Mouse (Mus musculus): ENCODE measurements around the gene Acvrl1. TPM values are rescaled to one million over a fixed set of nuclear protein-coding genes. Genes with fewer than 3 reads are reported as not detected.

Gene Acvrl1
- 159 and 168 TPM in 2 replicates for polyA plus RNA-seq (2015; fragmentation: Nextera tagmentation; extraction: Ambion mirVana)

- Histone ChIP-seq H3K27me3 (replicated peaks; ENCODE audit: insufficient read depth, low read length) (no peaks in the 10 kb centered on the region), H3K27ac (ENCODE audit: low read length) (peak within 1 kb of the TSS; percentile 91), H3K4me1 (ENCODE audit: insufficient read depth, low read depth, low read length) (peaks cover 18% of the 10 kb centered on the region), H3K4me3 (ENCODE audit: low read depth, low read length) (peak within 1 kb of the TSS; percentile 59), H3K36me3 (ENCODE audit: insufficient read depth, low read length) (no peaks in the 10 kb centered on the region), H3K9me3 (ENCODE audit: low read length) (no peaks in the 10 kb centered on the region), H3K4me2 (replicated peaks; ENCODE audit: low read depth, low read length) (peak within 1 kb of the TSS; percentile 67), H3K9ac (replicated peaks; ENCODE audit: low read depth) (peak within 1 kb of the TSS; percentile 79)
- WGBS = 5% methylated on average over 45 of the region's 46 CpGs
- TF ChIP-seq EP300 (IDR thresholded peaks at IDR 0.05) (no peak), CTCF (IDR thresholded peaks at IDR 0.05) (no peak)
- DNase-seq (ENCODE audit: low spot score) = peak; percentile 75
- peak; percentile 50 for ATAC-seq
Measured at GRCm38 (mm10) chr15:101128181-101129089, at the start of gene Acvrl1. Gene Acvrl1, plus strand, starts transcription at chr15:101128522.

GRCm38 (mm10) chr15:101078731-101079156, 49.6 kb upstream of the Acvrl1 start:
- H3K4me2 ChIP-seq (replicated peaks; ENCODE audit: low read depth, low read length) = peak overlapping the region; percentile 93
- H3K27ac ChIP-seq (ENCODE audit: low read length) = peak overlapping the region; percentile 88
- H3K4me1 ChIP-seq (ENCODE audit: insufficient read depth, low read depth, low read length) = peaks cover 12% of the 10 kb centered on the region; the same call in 1 of the 2 replicates
- H3K4me3 ChIP-seq (ENCODE audit: low read depth, low read length) = peak overlapping the region; percentile 87
- TF ChIP-seq CTCF (IDR thresholded peaks at IDR 0.05) (peak; percentile 61), EP300 (IDR thresholded peaks at IDR 0.05) (no peak)
- 2% methylated on average over 29 of the region's 30 CpGs for WGBS
- H3K9me3 ChIP-seq (ENCODE audit: low read length) = no peaks in the 10 kb centered on the region
- H3K27me3 ChIP-seq (replicated peaks; ENCODE audit: insufficient read depth, low read length) = no peaks in the 10 kb centered on the region
- H3K36me3 ChIP-seq (ENCODE audit: insufficient read depth, low read length) = no peaks in the 10 kb centered on the region
- H3K9ac ChIP-seq (replicated peaks; ENCODE audit: low read depth) = no peak overlapping the region
- ATAC-seq = peak; percentile 87
- DNase-seq (ENCODE audit: low spot score) = peak; percentile 91

GRCm38 (mm10) chr15:101080031-101080520, 48.2 kb upstream of the Acvrl1 start:
- Histone ChIP-seq H3K4me1 (ENCODE audit: insufficient read depth, low read depth, low read length) (peaks cover 12% of the 10 kb centered on the region; the same call in 1 of the 2 replicates), H3K9me3 (ENCODE audit: low read length) (no peaks in the 10 kb centered on the region), H3K4me2 (replicated peaks; ENCODE audit: low read depth, low read length) (no peak overlapping the region), H3K36me3 (ENCODE audit: insufficient read depth, low read length) (no peaks in the 10 kb centered on the region), H3K9ac (replicated peaks; ENCODE audit: low read depth) (no peak overlapping the region), H3K4me3 (ENCODE audit: low read depth, low read length) (no peak overlapping the region), H3K27me3 (replicated peaks; ENCODE audit: insufficient read depth, low read length) (no peaks in the 10 kb centered on the region), H3K27ac (ENCODE audit: low read length) (peak overlapping the region; percentile 88)
- DNase-seq (ENCODE audit: low spot score) (no peak), ATAC-seq (no peak)
- TF ChIP-seq CTCF (IDR thresholded peaks at IDR 0.05) (no peak), EP300 (IDR thresholded peaks at IDR 0.05) (no peak)
- WGBS = 81% methylated on average over 9 of the region's 9 CpGs

GRCm38 (mm10) chr15:101081035-101081548, 47.2 kb upstream of the Acvrl1 start:
- H3K27me3 ChIP-seq (replicated peaks; ENCODE audit: insufficient read depth, low read length) = no peaks in the 10 kb centered on the region
- H3K4me2 ChIP-seq (replicated peaks; ENCODE audit: low read depth, low read length) = no peak overlapping the region
- H3K9ac ChIP-seq (replicated peaks; ENCODE audit: low read depth) = no peak overlapping the region
- no peaks in the 10 kb centered on the region for H3K9me3 ChIP-seq (ENCODE audit: low read length)
- TF ChIP-seq CTCF (IDR thresholded peaks at IDR 0.05) (no peak), EP300 (IDR thresholded peaks at IDR 0.05) (peak; percentile 13; the same call in 1 of the 2 replicates)
- no peak for ATAC-seq
- peaks cover 12% of the 10 kb centered on the region; the same call in 1 of the 2 replicates for H3K4me1 ChIP-seq (ENCODE audit: insufficient read depth, low read depth, low read length)
- H3K36me3 ChIP-seq (ENCODE audit: insufficient read depth, low read length) = no peaks in the 10 kb centered on the region
- no peak overlapping the region for H3K4me3 ChIP-seq (ENCODE audit: low read depth, low read length)
- 56% methylated on average over 7 of the region's 7 CpGs for WGBS
- H3K27ac ChIP-seq (ENCODE audit: low read length) = peak overlapping the region; percentile 88
- DNase-seq (ENCODE audit: low spot score) = no peak

- peak; percentile 61 for DNase-seq (ENCODE audit: low spot score)
- no peaks in the 10 kb centered on the region for H3K9me3 ChIP-seq (ENCODE audit: low read length)
- H3K4me1 ChIP-seq (ENCODE audit: insufficient read depth, low read depth, low read length) = peaks cover 3% of the 10 kb centered on the region; the same call in 1 of the 2 replicates
- peak overlapping the region; percentile 57 for H3K27ac ChIP-seq (ENCODE audit: low read length)
- no peaks in the 10 kb centered on the region for H3K36me3 ChIP-seq (ENCODE audit: insufficient read depth, low read length)
- ATAC-seq = peak; percentile 20; the same call in 1 of the 2 replicates
- H3K4me3 ChIP-seq (ENCODE audit: low read depth, low read length) = no peak overlapping the region
- 47% methylated on average over 4 of the region's 4 CpGs for WGBS
- H3K9ac ChIP-seq (replicated peaks; ENCODE audit: low read depth) = no peak overlapping the region
- TF ChIP-seq CTCF (IDR thresholded peaks at IDR 0.05) (no peak), EP300 (IDR thresholded peaks at IDR 0.05) (peak; percentile 32; the same call in 1 of the 2 replicates)
- H3K27me3 ChIP-seq (replicated peaks; ENCODE audit: insufficient read depth, low read length) = no peaks in the 10 kb centered on the region
- no peak overlapping the region for H3K4me2 ChIP-seq (replicated peaks; ENCODE audit: low read depth, low read length)
Measured at GRCm38 (mm10) chr15:101082236-101082635, 46.1 kb upstream of the Acvrl1 start.

GRCm38 (mm10) chr15:101084499-101084898, 43.8 kb upstream of the Acvrl1 start:
- ATAC-seq (no peak), DNase-seq (ENCODE audit: low spot score) (no peak)
- TF ChIP-seq EP300 (IDR thresholded peaks at IDR 0.05) = no peak
- no peak for TF ChIP-seq CTCF (IDR thresholded peaks at IDR 0.05)
- 71% methylated on average over 10 of the region's 10 CpGs for WGBS
- no peak overlapping the region for H3K4me3 ChIP-seq (ENCODE audit: low read depth, low read length)
- H3K9ac ChIP-seq (replicated peaks; ENCODE audit: low read depth) = no peak overlapping the region
- no peaks in the 10 kb centered on the region for H3K4me1 ChIP-seq (ENCODE audit: insufficient read depth, low read depth, low read length)
- H3K4me2 ChIP-seq (replicated peaks; ENCODE audit: low read depth, low read length) = no peak overlapping the region
- no peaks in the 10 kb centered on the region for H3K9me3 ChIP-seq (ENCODE audit: low read length)
- no peak overlapping the region for H3K27ac ChIP-seq (ENCODE audit: low read length)
- H3K27me3 ChIP-seq (replicated peaks; ENCODE audit: insufficient read depth, low read length) = no peaks in the 10 kb centered on the region
- H3K36me3 ChIP-seq (ENCODE audit: insufficient read depth, low read length) = no peaks in the 10 kb centered on the region

All from lung, postnatal 0 days (tissue).